Mouse (Mus musculus): Measurements from ENCODE around the gene Dlg2. TPM values are rescaled to one million over a fixed set of nuclear protein-coding genes. Genes with fewer than 3 reads are reported as not detected.

Dlg2 gene
- total RNA-seq, 2 experiments from 2014 or later, result 0.36 to 0.72 TPM

GRCm38 (mm10) chr7:91687930-91688329 is 1211.5 kb downstream of the Dlg2 start:
- no peak for DNase-seq
- intact Hi-C loops (cut with DNase I), result no loop called here

- intact Hi-C loops (cut with DNase I), result no loop called here
- no peak for DNase-seq
Measured at GRCm38 (mm10) chr7:91689829-91690228, 1213.4 kb downstream of the Dlg2 start.

- intact Hi-C loops (cut with DNase I), result no loop called here
- DNase-seq, result no peak
Measured at GRCm38 (mm10) chr7:91709853-91710252, 1233.4 kb downstream of the Dlg2 start.

GRCm38 (mm10) chr7:91711184-91711583 is 1234.7 kb downstream of the Dlg2 start:
- DNase-seq, result no peak
- intact Hi-C loops (cut with DNase I), result no loop called here

- no peak for DNase-seq
- intact Hi-C loops (cut with DNase I), result no loop called here
Measured at GRCm38 (mm10) chr7:91715776-91716175, 1239.3 kb downstream of the Dlg2 start.

GRCm38 (mm10) chr7:91716696-91717095 is 1240.2 kb downstream of the Dlg2 start:
- no peak for DNase-seq
- intact Hi-C loops (cut with DNase I), result no loop called here

GRCm38 (mm10) chr7:91720318-91720717 is 1243.8 kb downstream of the Dlg2 start:
- intact Hi-C loops (cut with DNase I), result no loop called here

GRCm38 (mm10) chr7:91724397-91724796 is 1247.9 kb downstream of the Dlg2 start:
- intact Hi-C loops (cut with DNase I), result no loop called here
- DNase-seq, result no peak

More at GRCm38 (mm10) chr7:91720318-91720717, 1243.8 kb downstream of the Dlg2 start:
- no peak for DNase-seq

- intact Hi-C loops (cut with DNase I), result no loop called here
- no peak for DNase-seq
Measured at GRCm38 (mm10) chr7:91740748-91741147, 1264.3 kb downstream of the Dlg2 start.

GRCm38 (mm10) chr7:91753151-91753861 is 1276.8 kb downstream of the Dlg2 start:
- DNase-seq, result no peak
- intact Hi-C loops (cut with DNase I), result no loop called here

GRCm38 (mm10) chr7:91767648-91768047 is 1291.2 kb downstream of the Dlg2 start:
- intact Hi-C loops (cut with DNase I), result no loop called here
- no peak for DNase-seq

GRCm38 (mm10) chr7:91778673-91779072 is 1302.2 kb downstream of the Dlg2 start:
- no peak for DNase-seq

GRCm38 (mm10) chr7:91784617-91785016 is 1308.1 kb downstream of the Dlg2 start:
- intact Hi-C loops (cut with DNase I), result no loop called here
- no peak for DNase-seq

More at GRCm38 (mm10) chr7:91778673-91779072, 1302.2 kb downstream of the Dlg2 start:
- intact Hi-C loops (cut with DNase I), result no loop called here

- intact Hi-C loops (cut with DNase I), result no loop called here
- no peak for DNase-seq
Measured at GRCm38 (mm10) chr7:91785445-91785844, 1309.0 kb downstream of the Dlg2 start.

GRCm38 (mm10) chr7:91785871-91786270 is 1309.4 kb downstream of the Dlg2 start:
- intact Hi-C loops (cut with DNase I), result no loop called here
- DNase-seq, result no peak

GRCm38 (mm10) chr7:91790949-91791564 is 1314.6 kb downstream of the Dlg2 start:
- DNase-seq, result no peak
- intact Hi-C loops (cut with DNase I), result no loop called here

- intact Hi-C loops (cut with DNase I), result no loop called here
- no peak for DNase-seq
Measured at GRCm38 (mm10) chr7:91806632-91807031, 1330.2 kb downstream of the Dlg2 start.

GRCm38 (mm10) chr7:91810774-91811173 is 1334.3 kb downstream of the Dlg2 start:
- DNase-seq, result no peak
- intact Hi-C loops (cut with DNase I), result no loop called here

GRCm38 (mm10) chr7:91818004-91818403 is 1341.5 kb downstream of the Dlg2 start:
- DNase-seq, result no peak
- intact Hi-C loops (cut with DNase I), result no loop called here

- no peak for DNase-seq
- intact Hi-C loops (cut with DNase I), result no loop called here
Measured at GRCm38 (mm10) chr7:91832207-91832606, 1355.7 kb downstream of the Dlg2 start.

- no peak for DNase-seq
- intact Hi-C loops (cut with DNase I), result no loop called here
Measured at GRCm38 (mm10) chr7:91845723-91846122, 1369.3 kb downstream of the Dlg2 start.

- no peak for DNase-seq
- intact Hi-C loops (cut with DNase I), result no loop called here
Measured at GRCm38 (mm10) chr7:91849364-91849763, 1372.9 kb downstream of the Dlg2 start.

Data from gastrocnemius, postnatal 36 days (tissue).